Comparison of ENCODE assay signal across 33 mouse cellular contexts in genomic region chr10:78840456-78840855, GRCm38 (mm10). TPM values are rescaled to one million over a fixed set of nuclear protein-coding genes. Genes with fewer than 3 reads are reported as not detected.
"Had no signal": no experiment of that assay in that cellular context is flagged by ENCODE, and none has a peak within 500 bp of the region (broad histone marks: within the 10 kb centered on the region; RNA-seq: fewer than 3 reads in every experiment).

No protein-coding gene starts in this region.

RNA-seq across cellular contexts. Expression of gene Olfr1356, which starts 11.5 kb away (rescaled TPM):
- total RNA-seq: common myeloid progenitor, adult 5-6 weeks; forebrain, postnatal 0 days; gastrocnemius, adult 18-20 months; gastrocnemius, adult 2 months; gastrocnemius, adult 8-10 months; gastrocnemius, postnatal 10 days; gastrocnemius, postnatal 14 days; gastrocnemius, postnatal 25 days; gastrocnemius, postnatal 36 days; gastrocnemius, postnatal 4 days; granulocyte monocyte progenitor cell, adult 5-6 weeks; heart, adult 18-20 months; heart, adult 2 months; heart, adult 8-10 months had no signal
- polyA plus RNA-seq: cortical plate, adult 2 months; embryonic facial prominence, embryonic 10.5 days; embryonic facial prominence, embryonic 11.5 days; embryonic facial prominence, embryonic 12.5 days; embryonic facial prominence, embryonic 13.5 days; embryonic facial prominence, embryonic 14.5 days; embryonic facial prominence, embryonic 15.5 days; erythroblast, embryonic 14.5 days; forebrain, embryonic 10.5 days; forebrain, embryonic 11.5 days; forebrain, embryonic 12.5 days; forebrain, embryonic 13.5 days; forebrain, embryonic 14.5 days; forebrain, embryonic 15.5 days; forebrain, embryonic 16.5 days; forebrain, postnatal 0 days; frontal cortex, adult 2 months; gonadal fat pad, adult 2 months; heart, adult 2 months; heart, embryonic 10.5 days; heart, embryonic 11.5 days had no signal

RNA-seq across cellular contexts. Expression of gene Olfr1355, which starts 34.9 kb away (rescaled TPM):
- total RNA-seq: common myeloid progenitor, adult 5-6 weeks; forebrain, postnatal 0 days; gastrocnemius, adult 18-20 months; gastrocnemius, adult 2 months; gastrocnemius, adult 8-10 months; gastrocnemius, postnatal 10 days; gastrocnemius, postnatal 14 days; gastrocnemius, postnatal 25 days; gastrocnemius, postnatal 36 days; gastrocnemius, postnatal 4 days; granulocyte monocyte progenitor cell, adult 5-6 weeks; heart, adult 18-20 months; heart, adult 2 months; heart, adult 8-10 months had no signal
- polyA plus RNA-seq: cortical plate, adult 2 months; embryonic facial prominence, embryonic 10.5 days; embryonic facial prominence, embryonic 11.5 days; embryonic facial prominence, embryonic 12.5 days; embryonic facial prominence, embryonic 13.5 days; embryonic facial prominence, embryonic 15.5 days; erythroblast, embryonic 14.5 days; forebrain, embryonic 10.5 days; forebrain, embryonic 11.5 days; forebrain, embryonic 12.5 days; forebrain, embryonic 13.5 days; forebrain, embryonic 14.5 days; forebrain, embryonic 15.5 days; forebrain, embryonic 16.5 days; forebrain, postnatal 0 days; frontal cortex, adult 2 months; gonadal fat pad, adult 2 months; heart, adult 2 months; heart, embryonic 10.5 days; heart, embryonic 11.5 days had no signal
